Mouse (Mus musculus): ENCODE measurements at regions not wholly inside any gene's neighbourhood (a gene's known extent, or its start where the extent isn't known, plus 50 kb on each side); places are given as distances from the start of the nearest gene placed in this dataset.

DNA sequence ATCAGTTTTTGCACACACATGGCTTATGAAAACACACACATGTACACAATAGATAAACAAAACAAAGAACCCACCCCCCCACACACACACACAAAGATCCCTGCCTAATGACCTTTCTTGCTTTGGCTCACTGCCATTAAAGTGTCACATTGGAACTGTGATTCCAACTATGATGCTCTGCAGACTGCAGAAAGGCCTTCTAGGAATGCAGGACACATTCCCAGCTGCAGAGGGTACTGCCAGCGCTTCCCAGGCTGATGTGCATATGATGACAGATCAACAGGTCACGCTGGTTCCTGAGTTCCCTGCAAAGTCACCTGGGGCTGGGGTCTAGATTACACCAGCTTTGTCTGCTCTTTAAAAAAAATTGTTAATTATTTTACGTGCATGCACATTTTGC is 68.1 kb upstream of the Ppm1j start:
- DNase-seq (ENCODE audit: low spot score) = no peak

DNA sequence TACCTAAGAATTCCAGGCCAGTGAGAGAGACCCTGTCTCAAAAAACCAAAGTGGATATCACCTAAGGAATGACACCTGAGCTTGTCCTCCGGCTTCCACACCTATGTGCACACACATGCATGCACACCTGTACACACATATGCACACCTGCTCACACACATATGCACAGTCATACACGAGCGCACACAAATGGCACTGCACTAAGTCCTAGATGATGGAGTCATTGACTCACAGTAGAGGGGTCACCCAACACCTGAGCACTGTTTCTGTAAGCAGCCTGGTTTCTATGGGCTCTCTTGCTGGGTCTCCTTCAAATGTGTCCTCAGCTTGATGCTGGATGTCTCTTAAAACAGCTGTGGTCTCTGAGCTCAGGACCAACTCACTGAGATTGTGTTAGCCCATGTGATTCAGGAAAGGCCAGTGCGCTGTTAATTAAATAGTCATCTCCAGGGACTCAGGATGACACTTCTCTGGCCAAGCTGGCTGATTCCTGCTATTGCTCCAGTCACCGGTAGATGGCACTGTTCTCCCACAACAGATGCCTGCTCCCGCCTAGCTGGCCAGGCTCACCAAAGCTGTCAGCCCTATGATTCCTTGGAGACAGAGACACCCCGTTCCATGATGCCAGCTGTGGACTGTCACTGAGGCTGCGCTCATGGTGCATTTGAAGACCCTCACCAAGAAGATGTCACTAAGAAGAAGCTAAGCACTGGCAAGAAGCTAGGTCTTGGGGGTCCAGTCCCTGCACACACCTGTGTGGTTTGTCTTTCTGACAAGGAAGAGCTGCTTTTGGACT is 66.8 kb upstream of the Ppm1j start:
- DNase-seq (ENCODE audit: low spot score) = peak; percentile 41

DNA sequence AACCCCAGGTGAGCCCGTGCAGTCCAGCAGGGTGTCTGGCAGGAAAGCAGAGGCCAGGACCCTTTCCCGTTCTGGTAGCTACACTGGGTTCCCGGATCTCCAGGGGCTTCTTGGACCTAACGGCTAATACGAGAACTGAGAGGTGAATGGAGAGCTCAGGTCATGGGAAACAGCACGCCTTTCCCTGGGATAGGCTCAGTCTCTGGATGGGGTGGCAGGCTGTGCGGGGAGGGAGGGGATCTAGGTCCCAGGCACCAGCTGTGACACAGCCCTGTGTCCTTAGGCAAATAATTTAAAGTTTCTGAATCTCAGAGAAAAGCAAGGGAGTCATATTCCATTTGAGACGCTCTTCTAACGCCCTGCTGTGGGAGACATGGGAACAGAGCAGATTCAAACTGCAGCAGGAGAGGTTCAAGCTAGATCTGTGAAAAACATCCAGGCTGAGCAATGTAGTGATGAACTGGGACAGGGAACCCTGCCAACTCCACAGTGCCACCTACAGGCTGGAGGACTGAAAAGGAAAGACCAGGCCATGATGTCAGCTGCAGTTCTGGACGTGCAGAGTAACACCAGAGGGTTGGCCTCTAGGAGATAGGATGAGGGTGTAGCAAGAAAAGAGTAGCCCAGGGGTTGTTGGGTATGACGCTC is 66.1 kb upstream of the Ppm1j start:
- DNase-seq (ENCODE audit: low spot score) = no peak
